Mouse (Mus musculus) CH12.LX (cell line): ENCODE measurements around the gene Trmt10a. TPM values are rescaled to one million over a fixed set of nuclear protein-coding genes. Genes with fewer than 3 reads are reported as not detected.

Source experiments
- DNase-seq: peaks from one replicate; pipeline ENCODE4 v3.0.0-alpha.2; 2013; ENCODE audit errors: extremely low read depth
- H3K27ac ChIP-seq: 2 replicates; pipeline ENCODE4 v1.5.1; 2012; ENCODE audit warnings: low read depth, mild to moderate bottlenecking, control low read depth, moderate library complexity; ENCODE audit not compliant: insufficient read depth
- H3K27me3 ChIP-seq: replicated peaks from 2 replicates; pipeline ENCODE3; 2012; ENCODE audit warnings: inconsistent platforms
- H3K36me3 ChIP-seq, 2 experiments: replicated peaks in 1 of 2; 2 replicates each; pipeline versions ENCODE3 to v1.6.1; 2012; ENCODE audit warnings: inconsistent platforms in 1 of 2, low read length in 1 of 2, mild to moderate bottlenecking in 1 of 2, mixed read lengths in 1 of 2, moderate library complexity in 1 of 2; ENCODE audit not compliant: control insufficient read depth in 1 of 2, insufficient read depth in 1 of 2
- H3K4me1 ChIP-seq, 2 experiments: 2 replicates each; pipeline ENCODE4 v1.6.1; 2012; ENCODE audit warnings: inconsistent platforms in 1 of 2, moderate library complexity in 1 of 2; ENCODE audit not compliant: insufficient read depth in 2 of 2, control insufficient read depth in 1 of 2
- H3K4me2 ChIP-seq: 2 replicates; pipeline ENCODE4 v1.6.1; 2012; ENCODE audit warnings: low read depth, mild to moderate bottlenecking, control low read depth; ENCODE audit not compliant: poor library complexity, insufficient read depth, severe bottlenecking
- H3K4me3 ChIP-seq, 3 experiments: fragments of 150-350 bp in 1 of 3; sonication (generic) in 1 of 3; replicated peaks in 1 of 3; 2 replicates each; pipeline versions ENCODE3 to v1.5.1; 2011 to 2012; ENCODE audit warnings: low read depth in 2 of 3, low read length in 2 of 3, mild to moderate bottlenecking in 2 of 3, moderate library complexity in 2 of 3, control low read depth in 1 of 3, improper control_type of control experiment in 1 of 3, inconsistent platforms in 1 of 3, mixed read lengths in 1 of 3; ENCODE audit not compliant: poor library complexity in 1 of 3
- H3K79me2 ChIP-seq: replicated peaks from 2 replicates; pipeline ENCODE4 v1.6.1; 2012; ENCODE audit warnings: mild to moderate bottlenecking, moderate library complexity; ENCODE audit not compliant: control insufficient read depth, poor library complexity, insufficient read depth, severe bottlenecking; ENCODE audit errors: extremely low read depth
- H3K9ac ChIP-seq: 2 replicates; pipeline ENCODE4 v1.6.1; 2012; ENCODE audit warnings: low read depth, mild to moderate bottlenecking, control low read depth, moderate library complexity; ENCODE audit not compliant: insufficient read depth
- H3K9me3 ChIP-seq: replicated peaks from 2 replicates; pipeline ENCODE3; 2012; ENCODE audit warnings: low read length, inconsistent platforms, mixed read lengths
- BHLHE40 ChIP-seq: IDR thresholded peaks from 2 replicates; pipeline ENCODE4 v1.6.1; 2011; ENCODE audit warnings: mild to moderate bottlenecking, low read depth, low read length, improper control_type of control experiment
- CTCF ChIP-seq, 2 experiments: IDR thresholded peaks in 1 of 2; conservative IDR thresholded peaks in 1 of 2; 2 replicates each; pipeline ENCODE4 v1.5.1; 2011 to 2012; ENCODE audit warnings: low read depth in 2 of 2, low read length in 2 of 2, improper control_type of control experiment in 1 of 2, inconsistent platforms in 1 of 2, mild to moderate bottlenecking in 1 of 2, moderate library complexity in 1 of 2
- GABPA ChIP-seq: IDR thresholded peaks from 2 replicates; pipeline ENCODE4 v1.6.1; 2012; ENCODE audit warnings: low read depth, low read length, improper control_type of control experiment, inconsistent platforms; ENCODE audit not compliant: insufficient replicate concordance
- HCFC1 ChIP-seq: IDR thresholded peaks from 2 replicates; pipeline ENCODE4 v1.6.1; 2012; ENCODE audit warnings: low read depth, mild to moderate bottlenecking, inconsistent platforms, low read length, improper control_type of control experiment
- JUND ChIP-seq: conservative IDR thresholded peaks from 2 replicates; pipeline ENCODE4 v1.6.1; 2011; ENCODE audit warnings: low read depth, low read length, improper control_type of control experiment
- MAX ChIP-seq: IDR thresholded peaks from 2 replicates; pipeline ENCODE4 v1.6.1; 2011; ENCODE audit warnings: low read length, improper control_type of control experiment
- MYC ChIP-seq: IDR thresholded peaks from 2 replicates; pipeline ENCODE4 v1.6.1; 2011; ENCODE audit warnings: low read depth, mild to moderate bottlenecking, improper control_type of control experiment, low read length
- NRF1 ChIP-seq: IDR thresholded peaks from 2 replicates; pipeline ENCODE4 v1.6.1; 2014; ENCODE audit warnings: low read depth, mild to moderate bottlenecking, inconsistent platforms, low read length, improper control_type of control experiment, moderate library complexity
- RAD21 ChIP-seq: IDR thresholded peaks from 2 replicates; pipeline ENCODE4 v1.6.1; 2011; ENCODE audit warnings: low read depth, mild to moderate bottlenecking, low read length, improper control_type of control experiment, moderate library complexity
- RCOR1 ChIP-seq: conservative IDR thresholded peaks from 2 replicates; pipeline ENCODE4 v1.6.1; 2012; ENCODE audit warnings: low read depth, mild to moderate bottlenecking, inconsistent platforms, low read length, improper control_type of control experiment
- SIN3A ChIP-seq: IDR thresholded peaks from 2 replicates; pipeline ENCODE4 v1.6.1; 2012; ENCODE audit warnings: low read length, improper control_type of control experiment, inconsistent platforms
- SMC3 ChIP-seq: IDR thresholded peaks from 2 replicates; pipeline ENCODE4 v1.6.1; 2011; ENCODE audit warnings: low read depth, low read length, improper control_type of control experiment
- TBP ChIP-seq: conservative IDR thresholded peaks from 2 replicates; pipeline ENCODE4 v1.6.1; 2011; ENCODE audit warnings: low read depth, low read length, improper control_type of control experiment
- TCF12 ChIP-seq: IDR thresholded peaks from 2 replicates; pipeline ENCODE4 v1.6.1; 2014; ENCODE audit warnings: low read depth, mild to moderate bottlenecking, inconsistent platforms, low read length, improper control_type of control experiment
- USF1 ChIP-seq: IDR thresholded peaks from 2 replicates; pipeline ENCODE4 v1.6.1; 2014; ENCODE audit warnings: low read depth, mild to moderate bottlenecking, inconsistent platforms, low read length, improper control_type of control experiment
- USF2 ChIP-seq: conservative IDR thresholded peaks from 2 replicates; pipeline ENCODE4 v1.6.1; 2011; ENCODE audit warnings: low read depth, low read length, improper control_type of control experiment
- ZC3H11A ChIP-seq: IDR thresholded peaks from 2 replicates; pipeline ENCODE4 v1.6.1; 2012; ENCODE audit warnings: low read depth, mild to moderate bottlenecking, inconsistent platforms, low read length, improper control_type of control experiment
- dilution Hi-C: fragments of 300-500 bp; cut with MboI; formaldehyde crosslinking; loops from 2 replicates; pipeline ENCODE4 v1.14.3; 2020; ENCODE audit warnings: low sequenced_read_pairs; ENCODE audit not compliant: extremely low pct_unique_long_range_greater_than_20kb, extremely low pct_ligation_motif_present
- in situ Hi-C: fragments of 300-500 bp; cut with MboI; formaldehyde crosslinking; loops from 3 replicates; pipeline ENCODE4 v1.14.3; 2019; ENCODE audit warnings: low sequenced_read_pairs, low pct_ligation_motif_present, low pct_unique_long_range_greater_than_20kb, mixed read lengths
- polyA plus RNA-seq: library from polyadenylated mRNA; unstranded; fragments of >175 nt; gene quantifications from 2 replicates; pipeline ENCODE4 v1.2.1, GENCODE M21; 2012; ENCODE audit warnings: low read depth; ENCODE audit not compliant: insufficient read length
- total RNA-seq, 2 experiments: library from RNA; depleted of rRNA; stranded (reverse); fragments of 300-350 nt in 1 of 2; fragments of >200 nt in 1 of 2; gene quantifications; 2 replicates each; pipeline ENCODE4 v1.2.3; 2012 to 2014

The Trmt10a gene
- total and polyA plus RNA-seq, 3 experiments, result 31.6 to 65.7 (median 38.0) TPM

GRCm38 (mm10) chr3:138175551-138175950, 32.3 kb downstream of the Trmt10a start:
- no peak for DNase-seq
- Histone ChIP-seq H3K9ac (no peak overlapping the region), H3K27me3 (no peaks in the 10 kb centered on the region), H3K27ac (no peak overlapping the region), H3K79me2 (no peaks in the 10 kb centered on the region), H3K4me3 (no peak overlapping the region), H3K36me3 (no peaks in the 10 kb centered on the region), H3K9me3 (peaks cover 4% of the 10 kb centered on the region), H3K4me2 (no peak overlapping the region), H3K4me1 (peaks cover 0 to 3% of the 10 kb centered on the region in 2 experiments; a peak in 1 of 4 replicates)
- dilution Hi-C loops (no loop called here), in situ Hi-C loops (no loop called here)
- 0 out of 2 replicates have a peak, but pooled peaks have one; percentile 8 for TF ChIP-seq BHLHE40
- TF ChIP-seq NRF1, result no peak
- no peak for TF ChIP-seq MAX

- peaks cover 2 to 3% of the 10 kb centered on the region in 2 experiments; a peak in 2 of 4 replicates for H3K4me1 ChIP-seq
- no peaks in the 10 kb centered on the region for H3K9me3 ChIP-seq
- no peaks in the 10 kb centered on the region for H3K27me3 ChIP-seq
- no peak overlapping the region for H3K27ac ChIP-seq
- dilution Hi-C loops (no loop called here), in situ Hi-C loops (no loop called here)
- H3K4me2 ChIP-seq, result peak overlapping the region; percentile 18; the same call in 1 of the 2 replicates
- no peak overlapping the region for H3K9ac ChIP-seq
- no peaks in the 10 kb centered on the region for H3K36me3 ChIP-seq
- peak; percentile 13 for DNase-seq
- H3K79me2 ChIP-seq, result no peaks in the 10 kb centered on the region
- H3K4me3 ChIP-seq, result no peak overlapping the region
- TF ChIP-seq CTCF (conservative IDR thresholded peaks at IDR 0.05 in 1 of 2, IDR thresholded peaks at IDR 0.05 in 1 of 2; ENCODE audit: low read depth in 2 of 2, low read length in 2 of 2), result no peak
- no peak for TF ChIP-seq ZC3H11A
- TF ChIP-seq USF2, result peak; percentile 99
- 0 out of 2 replicates have a peak, but pooled peaks have one; percentile 28 for TF ChIP-seq SIN3A
- peak; percentile 45 for TF ChIP-seq HCFC1
- TF ChIP-seq TCF12, result no peak
- 0 out of 2 replicates have a peak, but pooled peaks have one; percentile 39 for TF ChIP-seq TBP
- TF ChIP-seq USF1, result peak; percentile 90
- no peak for TF ChIP-seq JUND
- TF ChIP-seq MYC, result 0 out of 2 replicates have a peak, but pooled peaks have one; percentile 39
- TF ChIP-seq MAX, result peak; percentile 96
- peak; percentile 76 for TF ChIP-seq BHLHE40
Measured at GRCm38 (mm10) chr3:138182019-138182418, 38.8 kb downstream of the Trmt10a start.

GRCm38 (mm10) chr3:138183371-138183770, 40.1 kb downstream of the Trmt10a start:
- Histone ChIP-seq H3K27ac (no peak overlapping the region), H3K9ac (no peak overlapping the region), H3K4me2 (no peak overlapping the region)
- in situ Hi-C loops, result no loop called here
- TF ChIP-seq RAD21 (no peak), SMC3 (no peak), GABPA (no peak), RCOR1 (no peak), HCFC1 (no peak), TCF12 (no peak)
- TF ChIP-seq, all 38 proteins: peak for 0
- Histone ChIP-seq H3K36me3 (no peaks in the 10 kb centered on the region), H3K9me3 (no peaks in the 10 kb centered on the region), H3K27me3 (no peaks in the 10 kb centered on the region), H3K4me3 (no peak overlapping the region), H3K79me2 (no peaks in the 10 kb centered on the region), H3K4me1 (peaks cover 2 to 3% of the 10 kb centered on the region in 2 experiments; a peak in 2 of 4 replicates)
- dilution Hi-C loops, result no loop called here
- DNase-seq, result no peak
